Mouse (Mus musculus) forebrain, embryonic 16.5 days (tissue): Measurements from ENCODE around the gene Cmip. TPM values are rescaled to one million over a fixed set of nuclear protein-coding genes. Genes with fewer than 3 reads are reported as not detected.

Experiments used
- ATAC-seq: fragments of 200-750 bp; cut with Nextera tagmentation; 2 replicates; pipeline ENCODE4 v1.8.0; 2017; ENCODE audit warnings: mild to moderate bottlenecking, moderate library complexity
- H3K27ac ChIP-seq: fragments of 300-500 bp; sonication (generic); 2 replicates; pipeline ENCODE4 v1.5.1; 2014; ENCODE audit warnings: low read length, control low read depth
- H3K27me3 ChIP-seq: fragments of 300-500 bp; sonication (generic); replicated peaks from 2 replicates; pipeline ENCODE4 v1.6.1; 2014; ENCODE audit warnings: low read length; ENCODE audit not compliant: control insufficient read depth, insufficient read depth
- H3K36me3 ChIP-seq: fragments of 300-500 bp; sonication (generic); 2 replicates; pipeline ENCODE4 v1.6.1; 2014; ENCODE audit not compliant: control insufficient read depth, insufficient read depth
- H3K4me1 ChIP-seq: fragments of 300-500 bp; sonication (generic); replicated peaks from 2 replicates; pipeline ENCODE4 v1.6.1; 2014; ENCODE audit warnings: low read length; ENCODE audit not compliant: control insufficient read depth, insufficient read depth
- H3K4me2 ChIP-seq: fragments of 300-500 bp; sonication (generic); 2 replicates; pipeline ENCODE4 v1.6.1; 2014; ENCODE audit warnings: mild to moderate bottlenecking, low read length, control low read depth
- H3K4me3 ChIP-seq: fragments of 300-500 bp; sonication (generic); replicated peaks from 2 replicates; pipeline ENCODE4 v1.5.1; 2014; ENCODE audit warnings: mild to moderate bottlenecking, low read length, control low read depth
- H3K9ac ChIP-seq: fragments of 300-500 bp; sonication (generic); replicated peaks from 2 replicates; pipeline ENCODE4 v1.6.1; 2014; ENCODE audit warnings: low read depth, low read length, control low read depth
- H3K9me3 ChIP-seq: fragments of 300-500 bp; sonication (generic); 2 replicates; pipeline ENCODE4 v1.6.1; 2016; ENCODE audit warnings: low read length; ENCODE audit not compliant: control insufficient read depth
- WGBS: fragments of 180-500 bp; shearing (Covaris S2); extraction: QIAGEN DNeasy Blood & Tissue Kit; methylation state at CpG from one replicate; pipeline ENCODE4 v1.1.7; 2014; 5-methylcytosine and 5-hydroxymethylcytosine counted together
- polyA plus RNA-seq: library from polyadenylated mRNA; unstranded; fragments of >200 nt; fragmentation: Nextera tagmentation; extraction: Ambion mirVana; gene quantifications from 2 replicates; pipeline ENCODE4 v1.2.1, GENCODE M21; 2015

Gene Cmip
- polyA plus RNA-seq, 1 experiment from 2014 or later = 98.1 TPM

- H3K36me3 ChIP-seq = no peaks in the 10 kb centered on the region
- H3K9me3 ChIP-seq = no peaks in the 10 kb centered on the region
- peaks cover 43% of the 10 kb centered on the region for H3K4me1 ChIP-seq
- H3K27ac ChIP-seq = no peak overlapping the region; the same call in 1 of the 2 replicates
- no peak for ATAC-seq
- peak overlapping the region; percentile 96 for H3K4me2 ChIP-seq
- WGBS = 17% methylated on average over 9 of the region's 9 CpGs
- peak overlapping the region; percentile 83 for H3K9ac ChIP-seq
- peak overlapping the region; percentile 64 for H3K4me3 ChIP-seq
- no peaks in the 10 kb centered on the region for H3K27me3 ChIP-seq
Observed at GRCm38 (mm10) chr8:117261702-117262101, 4.8 kb downstream of the Cmip start.

- Histone ChIP-seq H3K27ac (no peak overlapping the region), H3K4me1 (peaks cover 43% of the 10 kb centered on the region), H3K4me2 (no peak overlapping the region)
Observed at GRCm38 (mm10) chr8:117262685-117263084, 5.8 kb downstream of the Cmip start.

DNA sequence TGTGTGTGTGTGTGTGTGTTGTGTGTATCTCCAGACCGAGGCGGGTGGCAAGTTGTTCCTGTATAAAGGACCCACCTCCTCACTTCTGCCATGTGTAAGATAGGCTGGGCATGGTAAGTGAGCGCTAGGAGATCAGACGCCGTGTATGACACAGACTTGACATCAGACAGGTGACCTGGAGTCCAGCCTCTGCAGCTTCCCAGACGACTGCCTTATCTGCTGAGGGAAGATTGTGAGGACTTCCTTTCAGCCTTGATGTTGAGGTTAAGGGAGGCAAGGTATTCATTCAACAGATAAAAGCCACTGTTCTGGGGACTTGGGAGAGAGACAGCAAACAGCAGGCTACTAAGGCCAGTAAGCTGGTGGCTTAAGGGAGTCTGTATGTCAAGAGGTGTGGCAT, 6.6 kb downstream of the Cmip start:
- Histone ChIP-seq H3K36me3 (no peaks in the 10 kb centered on the region), H3K4me1 (peaks cover 43% of the 10 kb centered on the region), H3K27me3 (no peaks in the 10 kb centered on the region), H3K4me3 (no peak overlapping the region), H3K27ac (no peak overlapping the region), H3K9me3 (no peaks in the 10 kb centered on the region), H3K4me2 (no peak overlapping the region), H3K9ac (no peak overlapping the region)
- ATAC-seq = no peak
- whole genome bisulfite sequencing = 68% methylated on average over 6 of the region's 6 CpGs

More at GRCm38 (mm10) chr8:117262685-117263084, 5.8 kb downstream of the Cmip start:
- WGBS = 58% methylated on average over 8 of the region's 8 CpGs
- H3K9ac ChIP-seq = no peak overlapping the region
- H3K4me3 ChIP-seq = no peak overlapping the region
- no peaks in the 10 kb centered on the region for H3K36me3 ChIP-seq
- no peak for ATAC-seq
- no peaks in the 10 kb centered on the region for H3K9me3 ChIP-seq
- no peaks in the 10 kb centered on the region for H3K27me3 ChIP-seq

GRCm38 (mm10) chr8:117265079-117265478, 8.2 kb downstream of the Cmip start:
- H3K27me3 ChIP-seq = no peaks in the 10 kb centered on the region
- 88% methylated on average over 5 of the region's 5 CpGs for WGBS
- H3K9ac ChIP-seq = no peak overlapping the region
- no peak overlapping the region for H3K27ac ChIP-seq
- no peaks in the 10 kb centered on the region for H3K36me3 ChIP-seq
- ATAC-seq = no peak
- H3K4me2 ChIP-seq = no peak overlapping the region
- no peaks in the 10 kb centered on the region for H3K9me3 ChIP-seq
- H3K4me1 ChIP-seq = peaks cover 29% of the 10 kb centered on the region
- H3K4me3 ChIP-seq = no peak overlapping the region

GRCm38 (mm10) chr8:117267403-117268129, 10.7 kb downstream of the Cmip start:
- Histone ChIP-seq H3K4me3 (no peak overlapping the region), H3K27me3 (no peaks in the 10 kb centered on the region), H3K4me2 (no peak overlapping the region), H3K36me3 (no peaks in the 10 kb centered on the region), H3K9me3 (no peaks in the 10 kb centered on the region), H3K9ac (no peak overlapping the region), H3K4me1 (peaks cover 7% of the 10 kb centered on the region), H3K27ac (no peak overlapping the region)
- no peak for ATAC-seq
- 91% methylated on average over 11 of the region's 11 CpGs for WGBS

GRCm38 (mm10) chr8:117278234-117278633, 21.4 kb downstream of the Cmip start:
- H3K27me3 ChIP-seq = no peaks in the 10 kb centered on the region
- peaks cover 29% of the 10 kb centered on the region for H3K4me1 ChIP-seq

GRCm38 (mm10) chr8:117278668-117279132, 21.8 kb downstream of the Cmip start:
- Histone ChIP-seq H3K36me3 (no peaks in the 10 kb centered on the region), H3K4me1 (peaks cover 33% of the 10 kb centered on the region), H3K4me2 (peak overlapping the region; percentile 15), H3K9ac (no peak overlapping the region; the same call in 1 of the 2 replicates), H3K27ac (peak overlapping the region; percentile 64), H3K4me3 (no peak overlapping the region), H3K27me3 (no peaks in the 10 kb centered on the region), H3K9me3 (no peaks in the 10 kb centered on the region)
- ATAC-seq = peak; percentile 58
- WGBS = 9% methylated on average over 20 of the region's 20 CpGs

More at GRCm38 (mm10) chr8:117278234-117278633, 21.4 kb downstream of the Cmip start:
- H3K4me3 ChIP-seq = no peak overlapping the region
- peak overlapping the region; percentile 15 for H3K4me2 ChIP-seq
- H3K27ac ChIP-seq = peak overlapping the region; percentile 64
- H3K36me3 ChIP-seq = no peaks in the 10 kb centered on the region
- H3K9me3 ChIP-seq = no peaks in the 10 kb centered on the region
- no peak overlapping the region; the same call in 1 of the 2 replicates for H3K9ac ChIP-seq
- 75% methylated on average over 10 of the region's 10 CpGs for WGBS
- ATAC-seq = no peak; the same call in 1 of the 2 replicates

- Histone ChIP-seq H3K27ac (no peak overlapping the region), H3K4me3 (no peak overlapping the region), H3K4me1 (peaks cover 36% of the 10 kb centered on the region), H3K27me3 (no peaks in the 10 kb centered on the region), H3K36me3 (no peaks in the 10 kb centered on the region), H3K9me3 (no peaks in the 10 kb centered on the region), H3K4me2 (no peak overlapping the region), H3K9ac (no peak overlapping the region)
- ATAC-seq = no peak
- 86% methylated on average over 7 of the region's 7 CpGs for WGBS
Observed at GRCm38 (mm10) chr8:117280488-117280887, 23.6 kb downstream of the Cmip start.

GRCm38 (mm10) chr8:117281676-117282075, 24.8 kb downstream of the Cmip start:
- H3K27me3 ChIP-seq = no peaks in the 10 kb centered on the region
- 94% methylated on average over 10 of the region's 10 CpGs for WGBS
- H3K4me1 ChIP-seq = peaks cover 36% of the 10 kb centered on the region
- no peak overlapping the region for H3K27ac ChIP-seq
- no peak overlapping the region for H3K9ac ChIP-seq
- H3K36me3 ChIP-seq = no peaks in the 10 kb centered on the region
- peaks cover 3% of the 10 kb centered on the region; the same call in 1 of the 2 replicates for H3K9me3 ChIP-seq
- ATAC-seq = no peak
- H3K4me2 ChIP-seq = no peak overlapping the region
- H3K4me3 ChIP-seq = no peak overlapping the region
